Mouse (Mus musculus): ENCODE measurements around the gene Slc16a8. TPM values are rescaled to one million over a fixed set of nuclear protein-coding genes. Genes with fewer than 3 reads are reported as not detected.

Gene Slc16a8
- not detected for total RNA-seq (2023)

DNA sequence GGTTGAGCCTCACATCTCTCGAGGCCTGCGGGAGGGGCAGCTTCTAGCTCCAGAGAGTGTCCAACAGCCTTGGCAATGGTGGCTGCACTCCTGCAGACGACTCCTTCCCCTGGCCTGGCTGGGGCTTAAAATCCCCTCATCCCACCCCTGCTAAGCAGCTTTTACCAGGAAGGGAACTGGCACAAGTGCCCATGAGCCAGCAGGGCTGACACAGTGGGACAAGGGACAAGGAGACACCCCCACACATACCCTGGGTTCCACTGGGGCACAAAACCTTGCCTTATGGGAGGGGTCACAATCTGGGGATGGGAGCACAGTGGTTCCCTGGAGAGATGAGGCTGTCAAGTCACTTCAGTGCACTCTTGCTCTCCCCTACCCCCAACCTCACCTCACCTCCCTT lies at the start of gene Slc16a8:
TSS of gene Slc16a8 (minus strand) at position 101 of the 400 bp plus-strand sequence.

GRCm38 (mm10) chr15:79285399-79285798 lies 30.8 kb upstream of the Slc16a8 start, which contains the start of gene Baiap2l2:
Gene Baiap2l2 (minus strand): TSS chr15:79285537.

DNA sequence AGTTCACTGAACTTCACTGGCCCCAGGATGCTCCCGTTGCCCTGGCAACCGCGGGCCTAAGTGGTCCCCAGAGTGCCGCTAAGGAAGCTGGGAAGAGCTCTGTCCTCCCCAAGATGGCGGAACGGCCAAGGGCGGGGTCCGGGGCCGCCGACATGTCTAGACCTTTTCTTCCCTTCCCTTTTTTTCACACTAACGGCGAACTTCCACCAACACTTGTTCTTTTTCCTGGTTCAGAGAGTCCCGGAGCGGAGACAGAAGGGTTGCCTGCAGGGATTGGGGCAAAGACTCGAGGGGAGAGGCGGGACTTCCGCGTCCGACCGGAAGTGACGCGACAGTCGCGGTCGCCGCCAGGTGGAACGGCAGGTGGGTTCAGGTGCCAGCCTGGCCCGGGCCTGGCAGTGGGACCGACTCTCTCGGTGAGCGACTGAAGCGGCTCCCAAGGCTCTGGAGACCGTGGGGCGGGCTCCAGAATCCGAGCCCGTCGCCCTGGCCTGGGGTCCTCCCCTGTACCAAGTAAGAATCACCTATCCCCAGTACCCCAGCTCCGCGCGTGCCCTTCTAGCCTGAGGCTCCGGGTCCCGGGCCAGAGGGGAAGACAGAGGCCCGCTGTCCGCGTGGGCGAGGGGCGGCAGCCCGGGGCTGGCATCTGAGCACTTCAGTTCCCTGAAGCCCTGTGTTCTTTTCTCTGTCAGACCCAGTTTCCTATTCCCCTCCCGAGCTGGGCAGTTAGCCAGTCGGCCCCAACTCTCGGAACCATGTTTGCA lies 25.3 kb downstream of the Slc16a8 start, which contains the start of the genes Pick1 and Gm49486:
TSS of gene Pick1 (plus strand) at position 116 of the 764 bp plus-strand sequence.
TSS of gene Gm49486 (plus strand) at position 334 of the 764 bp plus-strand sequence.

Other genes starting within 250 kb of the Slc16a8 start
- 10 to 100 TPM; 20.2 to 25.9 TPM for gene H1f0, start 226.3 kb downstream of the Slc16a8 start, total RNA-seq (2023)
- gene Galr3, start 212.9 kb downstream of the Slc16a8 start, total RNA-seq (2023): not detected
- gene Ankrd54, start 191.9 kb downstream of the Slc16a8 start, total RNA-seq (2023): 10 to 100 TPM; 17.2 to 18.7 TPM
- gene Eif3l, start 179.6 kb downstream of the Slc16a8 start, total RNA-seq (2023): 10 to 100 TPM; 60.8 to 68.5 TPM
- gene Micall1, start 145.9 kb downstream of the Slc16a8 start, total RNA-seq (2023): 10 to 100 TPM; 13.8 to 14.1 TPM
- 10 to 100 TPM; 23.0 to 24.9 TPM for gene Polr2f, start 113.8 kb downstream of the Slc16a8 start, total RNA-seq (2023)
- gene 1700088E04Rik, start 113.5 kb downstream of the Slc16a8 start, total RNA-seq (2023): not detected
- gene Sox10, start 89.5 kb downstream of the Slc16a8 start, total RNA-seq (2023): not detected
- 1 to 10 TPM; 5.8 to 7.4 TPM for gene Pick1, start 25.6 kb downstream of the Slc16a8 start, total RNA-seq (2023)
- under 1 TPM; 0.16 to 0.18 TPM for gene Gm49486, start 25.4 kb downstream of the Slc16a8 start, total RNA-seq (2023)
- not detected for gene Baiap2l2, start 30.8 kb upstream of the Slc16a8 start, total RNA-seq (2023)
- 1 to 10 TPM; 5.4 to 8.4 TPM for gene Pla2g6, start 73.6 kb upstream of the Slc16a8 start, total RNA-seq (2023)
- gene Maff, start 91.9 kb upstream of the Slc16a8 start, total RNA-seq (2023): 10 to 100 TPM; 12.0 to 15.1 TPM
- gene Tmem184b, start 148.8 kb upstream of the Slc16a8 start, total RNA-seq (2023): 10 to 100 TPM; 68.6 to 77.2 TPM
- gene Csnk1e, start 200.8 kb upstream of the Slc16a8 start, total RNA-seq (2023): 100 to 1,000 TPM; 101 to 115 TPM